Mouse (Mus musculus) urinary bladder, adult 2 months (tissue): Measurements from ENCODE around the gene Med15. TPM values are rescaled to one million over a fixed set of nuclear protein-coding genes. Genes with fewer than 3 reads are reported as not detected.
"Not testable (repeated sequence)": the region's sequence is repeated elsewhere in the genome, so short reads cannot be mapped to it uniquely, and the experiment has no call there.

ENCODE experiments used
- DNase-seq: peaks from one replicate; pipeline ENCODE4 v3.0.0; 2022; ENCODE audit warnings: low spot score
- polyA plus RNA-seq: library from polyadenylated mRNA; depleted of rRNA; stranded (reverse); fragments of >200 nt; gene quantifications from 2 replicates; pipeline ENCODE4 v1.2.3, GENCODE M21; 2012; rRNA removed

Gene Med15
- 36.5 and 56.4 TPM in 2 replicates for polyA plus RNA-seq

- no peak for DNase-seq
Observed at GRCm38 (mm10) chr16:17732841-17733340, at the start of gene Med15. Gene Med15 (minus strand): TSS chr16:17732891.

- DNase-seq = no peak
Observed at GRCm38 (mm10) chr16:17779692-17780091, 47.0 kb upstream of the Med15 start.

- DNase-seq = no peak
Observed at GRCm38 (mm10) chr16:17778223-17778622, 45.5 kb upstream of the Med15 start.

DNA sequence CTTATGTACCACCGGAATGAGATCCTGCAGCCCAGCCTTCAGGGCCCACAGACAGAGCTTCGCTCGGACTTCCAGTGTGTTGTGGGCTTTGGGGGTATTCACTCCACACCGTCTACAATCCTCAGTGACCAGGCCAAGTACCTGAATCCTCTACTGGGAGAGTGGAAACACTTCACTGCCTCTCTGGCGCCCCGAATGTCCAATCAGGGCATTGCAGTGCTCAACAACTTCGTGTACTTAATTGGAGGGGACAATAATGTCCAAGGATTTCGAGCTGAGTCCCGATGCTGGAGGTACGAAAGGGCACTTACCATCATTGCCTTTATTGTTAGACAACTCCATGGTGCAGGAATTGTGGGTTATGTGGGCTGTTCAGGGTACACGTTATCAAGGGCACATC, 44.1 kb upstream of the Med15 start:
- no peak for DNase-seq

- DNase-seq = no peak
Observed at GRCm38 (mm10) chr16:17771117-17771865, 38.6 kb upstream of the Med15 start.

DNA sequence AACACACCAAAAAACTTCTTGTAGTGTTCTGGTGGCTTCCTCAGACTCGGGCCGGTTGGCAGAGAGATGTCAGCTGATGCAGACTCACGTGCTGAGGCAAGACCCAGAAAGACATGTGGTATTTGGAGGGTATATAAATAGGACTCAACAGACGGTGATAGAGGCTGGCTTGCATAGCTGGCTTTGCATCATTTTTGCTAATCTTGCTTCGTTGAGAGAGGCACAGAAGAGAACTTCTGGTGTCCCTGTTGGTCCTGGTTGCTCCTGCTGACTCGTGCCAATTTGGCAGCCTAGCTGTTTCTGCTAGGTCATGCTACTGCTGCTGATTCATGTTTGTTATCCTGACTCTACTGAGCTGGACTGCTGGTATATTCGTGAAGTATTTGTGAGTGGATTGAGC, 36.1 kb upstream of the Med15 start:
- DNase-seq = no peak

DNA sequence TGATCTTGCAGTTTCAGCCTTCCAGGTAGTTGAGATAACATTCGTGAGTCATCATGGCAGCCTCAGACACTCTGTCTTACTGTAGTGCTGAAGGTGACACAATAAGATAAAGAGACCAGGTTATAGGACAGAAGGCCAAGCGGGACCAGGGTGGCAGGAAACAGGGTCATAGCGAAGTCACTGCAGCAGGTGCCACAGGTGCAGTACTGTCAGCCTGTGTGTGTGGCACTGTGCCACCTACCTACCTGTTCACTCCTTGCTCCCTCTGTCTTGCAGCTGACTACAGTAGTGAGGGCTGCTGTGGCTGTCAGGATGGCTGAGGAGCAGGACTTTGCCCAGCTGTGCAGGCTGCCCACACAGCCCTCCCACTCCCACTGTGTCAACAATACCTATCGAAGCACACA, 31.4 kb upstream of the Med15 start:
- DNase-seq = no peak

- DNase-seq = no peak
Observed at GRCm38 (mm10) chr16:17761074-17761473, 28.4 kb upstream of the Med15 start.

DNA sequence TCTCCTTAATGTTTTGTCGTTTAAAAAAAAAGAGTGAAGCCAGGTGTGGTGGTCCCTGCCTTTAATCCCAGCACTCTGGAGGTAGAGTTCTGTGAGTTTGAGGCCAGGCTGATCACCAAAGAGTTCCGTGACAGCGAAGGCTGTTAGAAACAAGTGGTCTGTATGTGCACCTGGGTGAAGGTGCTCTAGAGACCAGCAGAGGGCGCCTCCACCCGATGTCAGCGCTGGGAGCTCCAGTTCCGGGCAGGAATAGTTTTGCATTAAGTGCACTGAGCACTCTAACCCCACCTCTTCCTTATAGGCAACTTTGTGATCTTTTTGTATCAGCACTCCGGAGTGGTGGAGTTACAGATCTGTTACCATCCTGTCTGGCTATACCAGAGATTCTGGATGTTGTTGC, 28.0 kb upstream of the Med15 start:
- DNase-seq = no peak

- no peak for DNase-seq
Observed at GRCm38 (mm10) chr16:17759813-17760321, 27.2 kb upstream of the Med15 start.

DNA sequence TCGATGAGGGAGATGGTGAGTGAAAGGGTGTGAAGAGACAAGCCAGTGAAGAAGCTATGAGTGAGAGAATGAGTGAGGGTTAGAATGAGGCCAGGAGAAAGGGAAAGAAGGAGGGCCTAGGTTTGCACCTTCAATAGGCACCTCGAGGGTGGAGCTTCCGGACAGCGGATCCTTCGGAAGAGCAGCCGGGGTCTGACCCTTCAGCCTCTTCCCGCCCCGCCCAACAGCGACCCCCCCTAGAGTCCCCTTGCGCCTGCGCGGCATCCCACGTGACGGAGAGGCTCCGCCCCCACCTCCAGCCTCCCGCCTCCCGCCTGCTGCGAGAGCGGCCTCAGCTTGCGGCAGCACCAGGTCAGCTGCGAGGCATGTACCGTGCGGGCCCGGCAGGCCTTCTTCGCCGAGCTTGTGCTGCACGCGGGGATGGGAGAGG, 26.7 kb upstream of the Med15 start, which contains the start of gene Klhl22:
Gene Klhl22 (plus strand): TSS at position 275 of the 430 bp plus-strand sequence.
- DNase-seq = peak; percentile 87

DNA sequence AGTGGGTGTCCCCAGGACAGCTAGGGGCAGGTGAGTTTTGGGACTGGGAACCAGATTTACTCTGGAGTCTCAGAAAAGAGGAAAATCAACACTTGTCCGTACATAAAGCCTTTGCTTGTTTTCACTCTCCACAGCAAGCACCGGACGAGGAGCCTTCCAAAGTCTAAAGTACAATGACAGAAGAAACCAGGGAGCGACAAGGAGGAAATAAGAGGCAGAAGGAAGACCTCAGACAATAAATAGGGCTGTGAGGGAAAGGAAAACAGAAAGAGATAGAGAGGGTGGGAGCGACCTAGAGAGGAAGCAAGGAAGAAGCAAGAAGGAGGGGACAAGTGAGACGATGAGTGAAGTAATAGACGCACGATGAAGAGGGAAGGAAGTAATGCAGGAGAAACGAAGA, 26.2 kb upstream of the Med15 start:
- DNase-seq = no peak

- no peak for DNase-seq
Observed at GRCm38 (mm10) chr16:17757756-17758155, 25.1 kb upstream of the Med15 start.

- DNase-seq = no peak
Observed at GRCm38 (mm10) chr16:17753686-17754085, 21.0 kb upstream of the Med15 start.

DNA sequence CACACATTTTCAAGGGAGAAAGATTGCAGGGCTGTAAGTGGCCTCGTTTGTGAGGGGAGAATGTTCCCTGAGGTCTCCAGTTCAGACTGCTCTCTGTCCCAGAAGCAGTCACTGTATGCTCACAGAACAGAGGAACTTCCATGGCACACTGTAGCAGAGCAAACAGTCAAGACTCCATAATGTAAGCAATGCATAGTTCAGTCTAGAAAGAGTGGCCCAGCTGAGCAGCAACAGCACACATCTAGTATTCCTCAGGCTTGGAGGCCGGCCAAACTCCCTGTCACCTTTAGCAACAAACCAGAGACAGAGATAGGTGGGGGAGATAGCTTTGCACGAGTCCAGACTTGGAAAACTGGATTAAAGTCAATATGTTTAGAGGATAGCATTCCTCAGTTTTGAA, 20.3 kb upstream of the Med15 start:
- DNase-seq = no peak

- no peak for DNase-seq
Observed at GRCm38 (mm10) chr16:17745067-17745466, 12.4 kb upstream of the Med15 start.

DNA sequence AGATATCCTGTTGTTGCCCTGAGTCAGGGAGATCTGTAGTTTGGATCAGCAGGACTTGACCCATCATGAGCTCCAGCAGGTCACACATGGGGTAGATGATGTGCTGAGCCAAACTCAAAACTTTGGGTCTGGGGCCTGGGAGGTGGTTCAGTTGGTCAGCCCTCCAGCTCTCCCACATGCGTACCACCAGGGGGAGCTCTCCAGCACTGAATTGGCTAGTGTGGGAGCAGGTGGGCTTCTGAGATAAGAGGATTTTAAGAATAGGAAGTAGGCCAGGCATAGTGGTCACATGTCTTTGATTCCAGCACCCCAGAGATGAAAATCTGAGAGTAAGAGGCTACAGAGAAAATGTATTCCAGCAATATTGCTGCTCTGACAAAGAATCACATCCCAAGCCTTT, 11.8 kb upstream of the Med15 start:
- no peak for DNase-seq

DNA sequence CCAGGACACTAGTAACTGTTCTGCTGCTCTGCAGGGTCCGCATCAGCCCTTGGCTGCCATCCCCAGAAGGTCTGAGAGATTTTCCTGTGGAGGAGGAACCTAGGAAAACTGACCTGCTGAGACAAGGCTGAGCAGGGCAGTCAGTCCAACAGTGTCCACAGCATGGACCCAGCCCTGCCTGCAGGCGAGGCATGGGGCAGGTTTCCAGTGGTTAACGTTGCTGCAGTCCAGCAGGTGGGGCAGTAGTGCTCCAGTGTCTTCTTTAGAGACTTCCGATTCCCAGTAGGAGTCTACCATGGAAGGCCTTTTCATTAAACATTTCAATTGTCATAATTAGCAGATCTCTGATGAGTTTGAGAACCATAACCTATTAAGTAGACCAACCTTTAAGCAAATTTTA, 10.6 kb upstream of the Med15 start:
- no peak for DNase-seq

DNA sequence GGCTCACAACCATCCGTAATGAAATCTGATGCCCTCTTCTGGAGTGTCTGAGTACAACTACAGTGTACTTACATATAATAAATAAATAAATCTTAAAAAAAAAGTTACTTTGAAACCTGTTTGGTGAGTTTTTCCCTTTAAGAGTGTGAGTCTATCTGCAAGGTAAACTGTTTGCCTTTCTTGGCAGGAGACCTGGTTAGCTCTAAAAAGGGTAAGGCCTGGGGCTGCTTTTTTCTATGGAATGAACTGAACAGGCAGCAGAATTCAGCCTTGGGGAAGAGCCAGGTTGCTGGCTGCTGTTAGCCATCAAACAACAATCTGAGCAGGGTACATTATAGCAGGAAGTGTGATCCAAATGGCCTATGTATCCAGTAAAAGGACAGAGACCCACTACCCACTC, 10.1 kb upstream of the Med15 start:
- no peak for DNase-seq

- no peak for DNase-seq
Observed at GRCm38 (mm10) chr16:17740080-17740479, 7.4 kb upstream of the Med15 start.

- no peak for DNase-seq
Observed at GRCm38 (mm10) chr16:17736156-17736555, 3.5 kb upstream of the Med15 start.

DNA sequence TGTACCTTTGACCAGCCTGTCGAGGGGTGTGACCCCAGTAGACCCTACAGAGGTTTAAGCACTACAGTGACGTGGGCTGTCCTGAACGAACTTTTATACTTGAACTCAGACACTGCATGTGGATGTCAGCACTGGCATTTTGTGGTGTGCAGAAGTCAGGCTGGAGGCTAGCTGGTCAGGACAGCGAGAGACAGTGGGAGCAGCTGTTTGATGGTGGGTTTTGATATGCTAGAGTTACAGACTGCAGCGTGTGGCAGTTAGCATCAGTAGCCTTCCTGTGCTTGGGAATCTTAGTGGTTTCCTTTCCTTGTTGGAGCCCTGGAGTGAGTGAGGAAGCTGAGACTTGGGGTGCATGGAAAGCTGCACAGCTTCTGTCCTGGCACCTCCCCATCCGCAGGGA, 2.2 kb upstream of the Med15 start:
- not testable (repeated sequence) for DNase-seq

- no peak for DNase-seq
Observed at GRCm38 (mm10) chr16:17733646-17734045, 955 bp upstream of the Med15 start.

DNA sequence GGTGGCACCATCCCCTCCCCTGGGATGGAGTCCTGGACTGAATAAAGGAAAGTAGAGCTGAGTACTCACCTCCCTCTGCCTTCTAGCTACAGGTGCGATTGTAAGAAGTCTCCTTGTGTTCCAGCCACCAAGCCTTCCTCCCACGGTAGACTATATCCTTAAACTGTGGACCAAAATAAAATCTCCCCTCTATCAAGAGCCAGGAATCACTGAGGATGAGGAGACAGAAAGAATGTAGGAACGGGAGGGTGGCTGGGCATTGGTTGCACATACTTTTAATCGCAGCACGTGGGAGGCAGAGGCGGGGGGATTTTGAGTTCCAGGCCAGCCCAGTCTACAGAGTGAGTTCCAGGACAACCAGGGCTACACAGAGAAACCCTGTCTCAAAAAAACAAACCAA, 260 bp downstream of the Med15 start:
- no peak for DNase-seq
